ENCODE assay signal across 15 mouse cellular contexts in genomic region chr9:62615799-62616198, GRCm38 (mm10).
DNase-seq lines count a peak whose midpoint lies in the region; ATAC-seq lines count a peak whose summit lies in the region.
"Had no signal": no experiment of that assay in that cellular context is flagged by ENCODE, and none has a peak within 500 bp of the region (broad histone marks: within the 10 kb centered on the region; RNA-seq: fewer than 3 reads in every experiment).

No protein-coding gene starts in this region.

- no peak overlapping the region for H3K4me2 ChIP-seq in embryonic facial prominence, embryonic 11.5 days (ENCODE audit: low read depth, low read length)
- H3K4me2 ChIP-seq in midbrain, embryonic 11.5 days = no peak overlapping the region
- H3K4me2 ChIP-seq in midbrain, embryonic 13.5 days (replicated peaks) = no peak overlapping the region
- no peak overlapping the region for H3K4me2 ChIP-seq in limb, embryonic 12.5 days
- H3K4me2 ChIP-seq: heart, embryonic 13.5 days; limb, embryonic 15.5 days; liver, embryonic 15.5 days had no signal

- no peaks in the 10 kb centered on the region for H3K27me3 ChIP-seq in embryonic facial prominence, embryonic 11.5 days (ENCODE audit: control insufficient read depth, insufficient read depth, low read length)
- H3K27me3 ChIP-seq in embryonic facial prominence, embryonic 10.5 days (replicated peaks; ENCODE audit: low read depth, poor library complexity, severe bottlenecking) = no peaks in the 10 kb centered on the region
- no peaks in the 10 kb centered on the region for H3K27me3 ChIP-seq in midbrain, embryonic 11.5 days (ENCODE audit: control insufficient read depth, insufficient read depth, low read length)
- no peaks in the 10 kb centered on the region for H3K27me3 ChIP-seq in midbrain, embryonic 13.5 days
- no peaks in the 10 kb centered on the region for H3K27me3 ChIP-seq in limb, embryonic 12.5 days
- H3K27me3 ChIP-seq: heart, embryonic 13.5 days; limb, embryonic 15.5 days; liver, embryonic 15.5 days had no signal

- peak; percentile 16 for DNase-seq in embryonic facial prominence, embryonic 11.5 days (ENCODE audit: low spot score)
- no peak for DNase-seq in embryonic facial prominence, embryonic 10.5 days (ENCODE audit: low spot score)
- DNase-seq in midbrain, embryonic 11.5 days (ENCODE audit: low spot score, missing footprints) = no peak
- DNase-seq in R1 (ENCODE audit: low read depth, low spot score) = peak; percentile 17
- DNase-seq in spleen, adult 18-20 months = no peak
- DNase-seq: cerebellum, adult 9-10 months; heart, adult 18-20 months; kidney, adult 11 months; thymus, adult 18-20 months had no signal

- no peaks in the 10 kb centered on the region for H3K36me3 ChIP-seq in embryonic facial prominence, embryonic 11.5 days (replicated peaks; ENCODE audit: control insufficient read depth, insufficient read depth, low read depth, low read length)
- H3K36me3 ChIP-seq in embryonic facial prominence, embryonic 10.5 days (replicated peaks) = no peaks in the 10 kb centered on the region
- no peaks in the 10 kb centered on the region for H3K36me3 ChIP-seq in midbrain, embryonic 11.5 days (ENCODE audit: control insufficient read depth, insufficient read depth, low read length)
- H3K36me3 ChIP-seq in midbrain, embryonic 13.5 days = no peaks in the 10 kb centered on the region
- H3K36me3 ChIP-seq in limb, embryonic 12.5 days = no peaks in the 10 kb centered on the region
- H3K36me3 ChIP-seq: heart, embryonic 13.5 days; limb, embryonic 15.5 days; liver, embryonic 15.5 days had no signal

- no peaks in the 10 kb centered on the region for H3K4me1 ChIP-seq in embryonic facial prominence, embryonic 11.5 days (ENCODE audit: control insufficient read depth, insufficient read depth, low read length)
- peaks cover 58% of the 10 kb centered on the region for H3K4me1 ChIP-seq in embryonic facial prominence, embryonic 10.5 days
- H3K4me1 ChIP-seq in midbrain, embryonic 11.5 days (ENCODE audit: control insufficient read depth, insufficient read depth, low read length) = peaks cover 7% of the 10 kb centered on the region
- H3K4me1 ChIP-seq in midbrain, embryonic 13.5 days (replicated peaks) = peaks cover 15% of the 10 kb centered on the region
- peaks cover 55% of the 10 kb centered on the region for H3K4me1 ChIP-seq in limb, embryonic 12.5 days (replicated peaks)
- H3K4me1 ChIP-seq: liver, embryonic 15.5 days had no signal

- no peak overlapping the region for H3K4me3 ChIP-seq in embryonic facial prominence, embryonic 11.5 days (ENCODE audit: low read depth, low read length)
- no peak overlapping the region for H3K4me3 ChIP-seq in embryonic facial prominence, embryonic 10.5 days
- no peak overlapping the region for H3K4me3 ChIP-seq in midbrain, embryonic 11.5 days (ENCODE audit: low read depth, low read length)
- H3K4me3 ChIP-seq in midbrain, embryonic 13.5 days (replicated peaks) = no peak overlapping the region
- H3K4me3 ChIP-seq in limb, embryonic 12.5 days (replicated peaks) = no peak overlapping the region
- H3K4me3 ChIP-seq: heart, embryonic 13.5 days; limb, embryonic 15.5 days; liver, embryonic 15.5 days had no signal

- H3K9ac ChIP-seq in embryonic facial prominence, embryonic 11.5 days (replicated peaks; ENCODE audit: low read length) = no peak overlapping the region
- no peak overlapping the region for H3K9ac ChIP-seq in midbrain, embryonic 11.5 days (ENCODE audit: low read length)
- no peak overlapping the region for H3K9ac ChIP-seq in midbrain, embryonic 13.5 days (replicated peaks)
- no peak overlapping the region for H3K9ac ChIP-seq in limb, embryonic 12.5 days (replicated peaks)
- H3K9ac ChIP-seq: heart, embryonic 13.5 days; limb, embryonic 15.5 days; liver, embryonic 15.5 days had no signal

- no peaks in the 10 kb centered on the region for H3K9me3 ChIP-seq in embryonic facial prominence, embryonic 11.5 days (replicated peaks; ENCODE audit: control insufficient read depth, low read length)
- H3K9me3 ChIP-seq in embryonic facial prominence, embryonic 10.5 days = peaks cover 7% of the 10 kb centered on the region; the same call in 1 of the 2 replicates
- H3K9me3 ChIP-seq in midbrain, embryonic 11.5 days (ENCODE audit: control insufficient read depth, low read length) = no peaks in the 10 kb centered on the region
- H3K9me3 ChIP-seq in midbrain, embryonic 13.5 days = no peaks in the 10 kb centered on the region
- H3K9me3 ChIP-seq in limb, embryonic 12.5 days = 0 out of 2 replicates have a peak, but pooled peaks cover 2% of the 10 kb centered on the region
- H3K9me3 ChIP-seq: limb, embryonic 15.5 days; liver, embryonic 15.5 days had no signal

- H3K27ac ChIP-seq in embryonic facial prominence, embryonic 11.5 days (replicated peaks; ENCODE audit: low read depth, low read length) = no peak overlapping the region
- H3K27ac ChIP-seq in embryonic facial prominence, embryonic 10.5 days (replicated peaks) = no peak overlapping the region; the same call in 1 of the 2 replicates
- H3K27ac ChIP-seq in midbrain, embryonic 11.5 days (ENCODE audit: low read depth, low read length) = no peak overlapping the region
- no peak overlapping the region for H3K27ac ChIP-seq in midbrain, embryonic 13.5 days
- H3K27ac ChIP-seq in limb, embryonic 12.5 days = peak overlapping the region; percentile 64
- H3K27ac ChIP-seq: heart, embryonic 13.5 days; kidney, postnatal 0 days; limb, embryonic 15.5 days; liver, embryonic 15.5 days had no signal

- ATAC-seq in embryonic facial prominence, embryonic 11.5 days (replicated peaks; ENCODE audit: insufficient number of reproducible peaks, low FRiP score, low TSS enrichment, low read depth) = no peak
- 0 out of 2 replicates have a peak, but pooled peaks have one; percentile 19 for ATAC-seq in midbrain, embryonic 11.5 days (ENCODE audit: low FRiP score)
- ATAC-seq in midbrain, embryonic 13.5 days = no peak
- ATAC-seq in limb, embryonic 12.5 days (ENCODE audit: insufficient number of reproducible peaks, insufficient read depth, low FRiP score, low TSS enrichment, low read depth) = no peak

- WGBS in embryonic facial prominence, embryonic 11.5 days = 50% methylated on average over 1 of the region's 1 CpGs
- 51% methylated on average over 1 of the region's 1 CpGs for WGBS in embryonic facial prominence, embryonic 10.5 days
- 45% methylated on average over 1 of the region's 1 CpGs for WGBS in midbrain, embryonic 11.5 days
- 40% methylated on average over 1 of the region's 1 CpGs for WGBS in midbrain, embryonic 13.5 days
- WGBS in limb, embryonic 12.5 days = 63% methylated on average over 1 of the region's 1 CpGs

Comparison
In these comparisons a context has a peak if more than half of its experiments do, and no peak if none do; other contexts are left out.
1. DNase-seq: peak in embryonic facial prominence, embryonic 11.5 days (single experiment) and R1 (single experiment); none in embryonic facial prominence, embryonic 10.5 days (single experiment), midbrain, embryonic 11.5 days (single experiment) and spleen, adult 18-20 months (0 of 2).